Mouse (Mus musculus): ENCODE results near the gene Hoxc8.

- TF ChIP-seq CTCF (IDR thresholded peaks at IDR 0.05; ENCODE audit: extremely low read depth, insufficient read depth, insufficient read length, insufficient replicate concordance) (no peak), POLR2A (IDR thresholded peaks at IDR 0.05; ENCODE audit: low read depth, low read length) (no peak)
These were observed 43.1 kb upstream of the Hoxc8 start for GRCm38 (mm10) chr15:102947276-102947675.

Data from spleen, adult 2 months (tissue).